Mouse (Mus musculus) layer of hippocampus, postnatal 36 days (tissue): ENCODE results near the gene Zfp839. TPM values are rescaled to one million over a fixed set of nuclear protein-coding genes. Genes with fewer than 3 reads are reported as not detected.
"Not testable (repeated sequence)": the region's sequence is repeated elsewhere in the genome, so short reads cannot be mapped to it uniquely, and the experiment has no call there.

Experiments used
- DNase-seq, 2 experiments: peaks; one replicate each; pipeline ENCODE4 v3.0.0; 2022
- total RNA-seq, 2 experiments: library from RNA; stranded (reverse); gene quantifications; 2 replicates each; pipeline ENCODE4 v1.2.3; 2021

Gene Zfp839
- total RNA-seq, 2 experiments from 2014 or later = 11.6 to 12.4 TPM

- no peak for DNase-seq
Observed at GRCm38 (mm10) chr12:110841731-110842493, 8.1 kb upstream of the Zfp839 start.

- DNase-seq = peak; percentile 80 to 82
Observed at GRCm38 (mm10) chr12:110843194-110844048, 6.6 kb upstream of the Zfp839 start.

GRCm38 (mm10) chr12:110844227-110845130 lies 5.6 kb upstream of the Zfp839 start:
- DNase-seq = no peak

- DNase-seq = peak; percentile 83 to 85
Observed at GRCm38 (mm10) chr12:110845131-110845880, 4.7 kb upstream of the Zfp839 start.

- DNase-seq = no peak
Observed at GRCm38 (mm10) chr12:110846191-110846765, 3.8 kb upstream of the Zfp839 start.

GRCm38 (mm10) chr12:110850929-110851256 lies 840 bp downstream of the Zfp839 start:
- DNase-seq = no peak

- no peak for DNase-seq
Observed at GRCm38 (mm10) chr12:110851414-110851813, 1.4 kb downstream of the Zfp839 start.

- DNase-seq = no peak
Observed at GRCm38 (mm10) chr12:110851923-110852322, 1.9 kb downstream of the Zfp839 start.

- no peak for DNase-seq
Observed at GRCm38 (mm10) chr12:110854786-110855737, 5.0 kb downstream of the Zfp839 start.

GRCm38 (mm10) chr12:110857196-110857595 lies 7.1 kb downstream of the Zfp839 start:
- DNase-seq = no peak

- not testable (repeated sequence) for DNase-seq
Observed at GRCm38 (mm10) chr12:110858681-110859080, 8.6 kb downstream of the Zfp839 start.

GRCm38 (mm10) chr12:110860293-110860692 lies 10.2 kb downstream of the Zfp839 start:
- no peak for DNase-seq

- no peak for DNase-seq
Observed at GRCm38 (mm10) chr12:110861256-110861655, 11.2 kb downstream of the Zfp839 start.

- no peak for DNase-seq
Observed at GRCm38 (mm10) chr12:110864008-110864407, 14.0 kb downstream of the Zfp839 start.

- DNase-seq = no peak
Observed at GRCm38 (mm10) chr12:110865571-110865970, 15.5 kb downstream of the Zfp839 start.

- no peak for DNase-seq
Observed at GRCm38 (mm10) chr12:110865989-110866388, 15.9 kb downstream of the Zfp839 start.

- no peak for DNase-seq
Observed at GRCm38 (mm10) chr12:110870107-110870506, 20.1 kb downstream of the Zfp839 start.

GRCm38 (mm10) chr12:110871247-110871646 lies 21.2 kb downstream of the Zfp839 start:
- no peak for DNase-seq

- no peak for DNase-seq
Observed at GRCm38 (mm10) chr12:110875351-110875750, 25.3 kb downstream of the Zfp839 start.

- DNase-seq = no peak
Observed at GRCm38 (mm10) chr12:110882291-110882690, 32.2 kb downstream of the Zfp839 start.
